Mouse (Mus musculus): Measurements from ENCODE around the gene E4f1.

DNA sequence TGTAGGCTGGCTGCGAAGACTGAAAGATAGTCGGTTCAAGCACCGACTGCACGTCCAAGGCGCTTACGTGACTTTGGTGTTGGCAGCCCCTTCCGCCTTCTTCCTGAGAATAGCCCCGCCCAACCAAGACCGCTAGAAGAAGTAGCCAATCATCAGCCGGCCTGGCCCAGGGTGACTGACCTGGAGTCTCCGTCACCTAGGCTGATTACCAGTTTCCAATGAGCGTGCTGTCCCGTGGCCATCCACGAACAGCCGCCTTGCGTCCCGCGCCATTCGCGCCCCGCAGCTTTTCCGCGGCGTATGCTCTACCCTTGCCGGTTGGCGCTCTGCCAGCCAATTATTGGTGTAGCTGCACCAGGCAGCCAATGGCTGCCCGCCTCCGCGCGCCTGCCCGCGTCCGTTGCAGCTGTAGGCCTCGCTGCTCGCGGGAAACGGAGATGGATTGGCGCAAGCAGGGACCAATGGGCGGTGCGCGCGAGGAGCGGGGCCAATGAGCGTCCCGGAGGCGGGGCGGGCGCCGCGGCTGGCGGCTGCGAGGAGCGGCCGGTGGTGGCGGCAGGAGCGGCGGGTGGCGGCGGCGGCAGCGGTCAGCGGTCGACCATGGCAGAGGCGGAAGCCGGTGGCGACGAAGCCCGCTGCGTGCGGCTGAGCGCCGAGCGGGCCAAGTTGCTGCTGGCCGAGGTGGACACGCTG is at the start of gene E4f1, which contains the start of gene Pgp:
- peak; percentile 10; the same call in 1 of the 2 replicates for TF ChIP-seq CTCF (IDR thresholded peaks at IDR 0.05)
- TF ChIP-seq POLR2A (IDR thresholded peaks at IDR 0.05; ENCODE audit: insufficient read depth, low read depth, low read length): peak; percentile 81
